Mouse (Mus musculus): Measurements from ENCODE around the gene Gmnn. TPM values are rescaled to one million over a fixed set of nuclear protein-coding genes. Genes with fewer than 3 reads are reported as not detected.

The Gmnn gene
- polyA plus RNA-seq, 1 experiment from 2014 or later: 112 TPM

Other genes with a start within 250 kb of the Gmnn start
- 5.9 and 7.1 TPM in 2 replicates for gene Ripor2, start 179.7 kb downstream of the Gmnn start, polyA plus RNA-seq (2015; fragmentation: Nextera tagmentation; extraction: Ambion mirVana)
- gene Armh2, start 20.7 kb downstream of the Gmnn start, polyA plus RNA-seq (2015; fragmentation: Nextera tagmentation; extraction: Ambion mirVana): not detected in 2 replicates
- gene BC005537, start 39.7 kb upstream of the Gmnn start, polyA plus RNA-seq (2015; fragmentation: Nextera tagmentation; extraction: Ambion mirVana): 18.2 and 18.3 TPM in 2 replicates
- gene Acot13, start 69.6 kb upstream of the Gmnn start, polyA plus RNA-seq (2015; fragmentation: Nextera tagmentation; extraction: Ambion mirVana): 72.1 and 73.8 TPM in 2 replicates
- gene Tdp2, start 69.8 kb upstream of the Gmnn start, polyA plus RNA-seq (2015; fragmentation: Nextera tagmentation; extraction: Ambion mirVana): 58.8 and 59.2 TPM in 2 replicates
- 0.22 and 0.87 TPM in 2 replicates for gene D130043K22Rik, start 83.2 kb upstream of the Gmnn start, polyA plus RNA-seq (2015; fragmentation: Nextera tagmentation; extraction: Ambion mirVana)
- 6.7 and 6.9 TPM in 2 replicates for gene Aldh5a1, start 175.7 kb upstream of the Gmnn start, polyA plus RNA-seq (2015; fragmentation: Nextera tagmentation; extraction: Ambion mirVana)
- 0.79 and 3.3 TPM in 2 replicates for gene Gpld1, start 181.2 kb upstream of the Gmnn start, polyA plus RNA-seq (2015; fragmentation: Nextera tagmentation; extraction: Ambion mirVana)